Mouse (Mus musculus): ENCODE measurements around the gene Sv2b.

DNA sequence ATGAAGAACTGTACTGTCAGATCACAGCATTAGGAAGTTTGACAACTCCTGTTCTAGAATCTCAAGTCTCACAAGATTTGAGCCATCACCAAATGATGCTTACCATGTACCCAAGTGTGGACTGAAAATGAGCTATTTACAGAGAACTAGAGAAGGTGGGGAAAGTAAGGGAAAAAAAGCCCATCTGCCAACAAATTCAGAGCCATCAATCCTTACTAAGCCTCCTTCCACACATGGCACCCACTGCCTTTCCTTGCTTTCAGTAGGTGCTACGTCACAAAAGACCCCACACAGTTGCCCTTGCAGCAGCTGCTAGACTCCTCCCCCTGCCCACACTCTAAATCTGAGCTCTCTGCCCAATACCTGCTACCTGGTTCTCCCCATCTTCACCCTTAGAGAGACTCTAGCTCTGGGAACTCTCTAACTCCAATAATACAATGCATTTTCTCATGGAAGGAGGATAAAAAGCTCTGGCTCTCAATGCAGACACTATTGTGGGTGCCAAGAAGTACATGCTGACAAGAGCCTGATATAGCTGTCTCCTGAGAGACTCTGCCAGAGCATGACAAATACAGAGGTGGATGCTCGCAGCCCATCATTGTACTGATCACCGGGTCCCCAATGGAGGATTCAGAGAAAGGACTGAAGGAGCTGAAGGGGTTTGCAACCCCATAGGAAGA lies 101.0 kb downstream of the Sv2b start:
- TF ChIP-seq CTCF (IDR thresholded peaks at IDR 0.05; ENCODE audit: low read depth) (no peak), EP300 (IDR thresholded peaks at IDR 0.05; ENCODE audit: low read depth) (no peak)

Data from liver, embryonic 14.5 days (tissue).